Mouse (Mus musculus): ENCODE measurements around the gene Fmnl3. TPM values are rescaled to one million over a fixed set of nuclear protein-coding genes. Genes with fewer than 3 reads are reported as not detected.
A peak's percentile ranks its signal among the peaks of the same experiment; 100 is the strongest.

The Fmnl3 gene
- polyA plus RNA-seq, 1 experiment from 2014 or later: 14.3 TPM

GRCm38 (mm10) chr15:99343414-99344147, 26.7 kb downstream of the Fmnl3 start:
- WGBS: 60% methylated on average over 5 of the region's 5 CpGs
- ATAC-seq (replicated peaks; ENCODE audit: low FRiP score) (no peak), DNase-seq (ENCODE audit: low spot score) (no peak)
- H3K4me3 ChIP-seq (ENCODE audit: low read depth, low read length): no peak overlapping the region
- H3K9me3 ChIP-seq (ENCODE audit: control insufficient read depth, low read length): no peaks in the 10 kb centered on the region
- no peak overlapping the region for H3K4me2 ChIP-seq (ENCODE audit: low read depth, low read length, severe bottlenecking)
- no peak overlapping the region for H3K27ac ChIP-seq (ENCODE audit: low read depth, low read length)
- no peaks in the 10 kb centered on the region for H3K4me1 ChIP-seq (replicated peaks; ENCODE audit: control insufficient read depth, insufficient read depth, low read length)
- no peaks in the 10 kb centered on the region for H3K36me3 ChIP-seq (ENCODE audit: control insufficient read depth, insufficient read depth, low read length)
- H3K27me3 ChIP-seq (ENCODE audit: control insufficient read depth, insufficient read depth, low read length): no peaks in the 10 kb centered on the region
- no peak overlapping the region; the same call in 1 of the 2 replicates for H3K9ac ChIP-seq (ENCODE audit: low read length)

DNA sequence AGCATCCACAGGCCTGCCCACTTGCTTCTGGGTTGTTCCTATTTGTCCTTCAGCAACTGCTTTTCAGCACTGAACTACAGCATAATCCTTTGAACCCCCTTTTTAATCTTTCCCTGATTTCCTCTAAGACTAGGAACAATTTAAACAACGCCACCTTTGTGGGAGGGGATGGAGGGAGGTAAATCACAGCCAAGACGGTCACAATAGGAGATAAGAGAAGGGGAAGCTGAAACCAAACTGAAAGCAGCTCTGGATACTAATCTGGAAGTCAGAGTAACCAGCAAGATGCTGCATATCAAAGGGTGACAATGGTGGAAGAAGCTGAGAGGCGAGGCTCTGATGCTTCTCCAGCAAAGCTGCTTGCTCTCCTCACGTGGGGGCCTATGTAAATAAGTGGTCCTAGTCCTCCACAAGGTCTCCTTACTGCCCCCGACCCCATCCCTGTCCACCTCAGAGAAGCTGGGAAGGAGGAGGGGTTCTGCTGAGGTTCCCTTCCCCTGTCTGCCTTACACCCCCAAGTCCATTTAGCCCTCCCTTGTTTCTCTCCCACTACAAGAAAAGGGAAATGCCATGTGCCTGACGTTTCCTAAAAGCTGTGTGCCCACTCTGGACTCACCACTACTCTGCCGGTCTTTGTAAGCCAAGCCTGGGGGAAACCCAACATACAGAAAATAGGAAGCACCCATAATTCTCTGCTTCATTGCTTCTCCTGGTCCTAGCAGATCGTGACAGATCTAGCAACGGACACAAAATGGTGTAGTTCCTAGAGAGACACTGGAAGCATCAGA, 27.9 kb downstream of the Fmnl3 start:
- DNase-seq (ENCODE audit: low spot score): no peak
- no peaks in the 10 kb centered on the region for H3K27me3 ChIP-seq (ENCODE audit: control insufficient read depth, insufficient read depth, low read length)
- no peaks in the 10 kb centered on the region for H3K4me1 ChIP-seq (replicated peaks; ENCODE audit: control insufficient read depth, insufficient read depth, low read length)
- no peak overlapping the region for H3K9ac ChIP-seq (ENCODE audit: low read length)
- H3K27ac ChIP-seq (ENCODE audit: low read depth, low read length): no peak overlapping the region
- H3K36me3 ChIP-seq (ENCODE audit: control insufficient read depth, insufficient read depth, low read length): no peaks in the 10 kb centered on the region
- 62% methylated on average over 9 of the region's 9 CpGs for WGBS
- no peaks in the 10 kb centered on the region for H3K9me3 ChIP-seq (ENCODE audit: control insufficient read depth, low read length)
- no peak overlapping the region for H3K4me2 ChIP-seq (ENCODE audit: low read depth, low read length, severe bottlenecking)
- no peak for ATAC-seq (replicated peaks; ENCODE audit: low FRiP score)
- no peak overlapping the region for H3K4me3 ChIP-seq (ENCODE audit: low read depth, low read length)

GRCm38 (mm10) chr15:99341102-99341501, 29.2 kb downstream of the Fmnl3 start:
- H3K36me3 ChIP-seq (ENCODE audit: control insufficient read depth, insufficient read depth, low read length): no peaks in the 10 kb centered on the region
- 89% methylated on average over 3 of the region's 3 CpGs for WGBS
- no peak for ATAC-seq (replicated peaks; ENCODE audit: low FRiP score)
- H3K4me3 ChIP-seq (ENCODE audit: low read depth, low read length): no peak overlapping the region
- no peak for DNase-seq (ENCODE audit: low spot score)
- no peak overlapping the region for H3K9ac ChIP-seq (ENCODE audit: low read length)
- H3K4me1 ChIP-seq (replicated peaks; ENCODE audit: control insufficient read depth, insufficient read depth, low read length): no peaks in the 10 kb centered on the region
- H3K27me3 ChIP-seq (ENCODE audit: control insufficient read depth, insufficient read depth, low read length): no peaks in the 10 kb centered on the region
- no peaks in the 10 kb centered on the region for H3K9me3 ChIP-seq (ENCODE audit: control insufficient read depth, low read length)
- no peak overlapping the region for H3K27ac ChIP-seq (ENCODE audit: low read depth, low read length)
- no peak overlapping the region for H3K4me2 ChIP-seq (ENCODE audit: low read depth, low read length, severe bottlenecking)

- Histone ChIP-seq H3K27me3 (ENCODE audit: control insufficient read depth, insufficient read depth, low read length) (no peaks in the 10 kb centered on the region), H3K36me3 (ENCODE audit: control insufficient read depth, insufficient read depth, low read length) (no peaks in the 10 kb centered on the region), H3K4me1 (replicated peaks; ENCODE audit: control insufficient read depth, insufficient read depth, low read length) (no peaks in the 10 kb centered on the region), H3K4me3 (ENCODE audit: low read depth, low read length) (no peak overlapping the region), H3K9ac (ENCODE audit: low read length) (no peak overlapping the region), H3K27ac (ENCODE audit: low read depth, low read length) (no peak overlapping the region), H3K4me2 (ENCODE audit: low read depth, low read length, severe bottlenecking) (no peak overlapping the region), H3K9me3 (ENCODE audit: control insufficient read depth, low read length) (no peaks in the 10 kb centered on the region)
- 76% methylated on average over 6 of the region's 6 CpGs for WGBS
- DNase-seq (ENCODE audit: low spot score) (no peak), ATAC-seq (replicated peaks; ENCODE audit: low FRiP score) (no peak)
Measured at GRCm38 (mm10) chr15:99339669-99340068, 30.6 kb downstream of the Fmnl3 start.

DNA sequence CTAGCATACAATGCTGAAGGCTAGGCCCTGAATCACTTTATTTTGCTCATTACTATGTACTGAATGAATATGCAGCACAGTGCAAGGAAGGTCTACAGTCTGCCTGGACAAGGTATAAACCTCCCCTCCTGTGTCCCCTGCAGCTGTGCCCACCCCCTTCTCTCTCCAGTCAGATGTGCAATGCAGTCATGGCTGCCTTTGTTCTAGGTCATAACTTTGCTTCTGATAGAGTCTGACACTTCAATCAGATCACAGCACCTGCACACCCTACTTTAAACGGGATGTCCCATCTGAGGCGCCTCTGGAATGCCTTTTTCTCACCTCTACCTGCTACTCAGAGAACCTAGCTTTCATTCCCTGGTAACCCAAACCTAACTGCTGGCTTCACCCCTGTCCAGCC, 31.4 kb downstream of the Fmnl3 start:
- H3K36me3 ChIP-seq (ENCODE audit: control insufficient read depth, insufficient read depth, low read length): no peaks in the 10 kb centered on the region
- no peaks in the 10 kb centered on the region for H3K4me1 ChIP-seq (replicated peaks; ENCODE audit: control insufficient read depth, insufficient read depth, low read length)
- H3K4me3 ChIP-seq (ENCODE audit: low read depth, low read length): no peak overlapping the region
- H3K27ac ChIP-seq (ENCODE audit: low read depth, low read length): no peak overlapping the region
- H3K27me3 ChIP-seq (ENCODE audit: control insufficient read depth, insufficient read depth, low read length): no peaks in the 10 kb centered on the region
- no peak overlapping the region for H3K4me2 ChIP-seq (ENCODE audit: low read depth, low read length, severe bottlenecking)
- WGBS: 84% methylated on average over 2 of the region's 2 CpGs
- no peak for ATAC-seq (replicated peaks; ENCODE audit: low FRiP score)
- no peaks in the 10 kb centered on the region for H3K9me3 ChIP-seq (ENCODE audit: control insufficient read depth, low read length)
- DNase-seq (ENCODE audit: low spot score): no peak
- H3K9ac ChIP-seq (ENCODE audit: low read length): no peak overlapping the region

DNA sequence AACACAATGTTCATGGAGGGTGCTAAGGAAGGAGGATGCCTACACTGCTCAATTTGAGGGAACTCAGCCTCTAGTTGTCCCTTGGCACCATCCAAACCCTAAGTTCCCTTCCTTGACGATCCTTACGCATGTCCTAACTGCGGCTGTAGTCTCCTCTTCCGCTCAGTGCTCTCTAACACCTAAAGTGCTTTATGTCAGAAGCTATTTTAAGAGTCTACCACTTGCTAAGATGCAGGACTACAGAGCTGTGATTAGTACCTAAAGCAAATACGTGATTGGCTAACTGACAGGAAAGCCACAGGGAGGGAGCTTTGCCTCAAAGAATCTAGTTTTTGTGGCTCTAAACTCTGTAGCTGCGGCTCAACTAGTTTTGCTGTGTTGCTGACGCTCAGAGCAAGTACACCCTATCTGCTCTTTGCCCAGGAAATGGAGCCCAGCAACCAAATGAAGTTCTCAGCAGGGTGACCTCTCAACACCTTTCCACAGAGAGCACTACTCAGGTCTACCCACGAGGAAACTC, 34.4 kb downstream of the Fmnl3 start:
- H3K4me1 ChIP-seq (replicated peaks; ENCODE audit: control insufficient read depth, insufficient read depth, low read length): no peaks in the 10 kb centered on the region
- no peak overlapping the region for H3K4me3 ChIP-seq (ENCODE audit: low read depth, low read length)
- H3K4me2 ChIP-seq (ENCODE audit: low read depth, low read length, severe bottlenecking): no peak overlapping the region
- H3K36me3 ChIP-seq (ENCODE audit: control insufficient read depth, insufficient read depth, low read length): no peaks in the 10 kb centered on the region
- 88% methylated on average over 8 of the region's 8 CpGs for WGBS
- H3K9ac ChIP-seq (ENCODE audit: low read length): no peak overlapping the region
- no peaks in the 10 kb centered on the region for H3K9me3 ChIP-seq (ENCODE audit: control insufficient read depth, low read length)
- DNase-seq (ENCODE audit: low spot score): no peak
- H3K27ac ChIP-seq (ENCODE audit: low read depth, low read length): no peak overlapping the region
- H3K27me3 ChIP-seq (ENCODE audit: control insufficient read depth, insufficient read depth, low read length): no peaks in the 10 kb centered on the region
- no peak for ATAC-seq (replicated peaks; ENCODE audit: low FRiP score)

- H3K4me1 ChIP-seq (replicated peaks; ENCODE audit: control insufficient read depth, insufficient read depth, low read length): no peaks in the 10 kb centered on the region
- no peak overlapping the region for H3K27ac ChIP-seq (ENCODE audit: low read depth, low read length)
- no peaks in the 10 kb centered on the region for H3K27me3 ChIP-seq (ENCODE audit: control insufficient read depth, insufficient read depth, low read length)
- H3K4me2 ChIP-seq (ENCODE audit: low read depth, low read length, severe bottlenecking): no peak overlapping the region
- no peaks in the 10 kb centered on the region for H3K9me3 ChIP-seq (ENCODE audit: control insufficient read depth, low read length)
- no peak overlapping the region for H3K9ac ChIP-seq (ENCODE audit: low read length)
- DNase-seq (ENCODE audit: low spot score): no peak
- H3K4me3 ChIP-seq (ENCODE audit: low read depth, low read length): no peak overlapping the region
- WGBS: 86% methylated on average over 6 of the region's 6 CpGs
- ATAC-seq (replicated peaks; ENCODE audit: low FRiP score): no peak
- H3K36me3 ChIP-seq (ENCODE audit: control insufficient read depth, insufficient read depth, low read length): no peaks in the 10 kb centered on the region
Measured at GRCm38 (mm10) chr15:99334500-99334899, 35.8 kb downstream of the Fmnl3 start.

GRCm38 (mm10) chr15:99333676-99334065, 36.6 kb downstream of the Fmnl3 start:
- Histone ChIP-seq H3K4me2 (ENCODE audit: low read depth, low read length, severe bottlenecking) (no peak overlapping the region), H3K27me3 (ENCODE audit: control insufficient read depth, insufficient read depth, low read length) (no peaks in the 10 kb centered on the region), H3K4me1 (replicated peaks; ENCODE audit: control insufficient read depth, insufficient read depth, low read length) (no peaks in the 10 kb centered on the region), H3K27ac (ENCODE audit: low read depth, low read length) (peak overlapping the region; percentile 14), H3K9ac (ENCODE audit: low read length) (no peak overlapping the region), H3K4me3 (ENCODE audit: low read depth, low read length) (no peak overlapping the region), H3K9me3 (ENCODE audit: control insufficient read depth, low read length) (no peaks in the 10 kb centered on the region), H3K36me3 (ENCODE audit: control insufficient read depth, insufficient read depth, low read length) (no peaks in the 10 kb centered on the region)
- 94% methylated on average over 3 of the region's 3 CpGs for WGBS
- DNase-seq (ENCODE audit: low spot score) (no peak), ATAC-seq (replicated peaks; ENCODE audit: low FRiP score) (no peak)
